Mouse (Mus musculus) stomach, embryonic 14.5 days (tissue): ENCODE results near the gene Pidd1. TPM values are rescaled to one million over a fixed set of nuclear protein-coding genes. Genes with fewer than 3 reads are reported as not detected.

Experiments used
- ATAC-seq: fragments of 200-750 bp; cut with Nextera tagmentation; 2 replicates; pipeline ENCODE4 v1.8.0; 2017; ENCODE audit warnings: low read depth, moderate TSS enrichment; ENCODE audit not compliant: insufficient number of reproducible peaks, insufficient read depth, low FRiP score
- H3K27ac ChIP-seq: fragments of 300-500 bp; sonication (generic); 2 replicates; pipeline ENCODE4 v1.5.1; 2014; ENCODE audit warnings: mild to moderate bottlenecking, low read length, moderate library complexity, mixed read lengths
- H3K27me3 ChIP-seq: fragments of 300-500 bp; sonication (generic); 2 replicates; pipeline ENCODE4 v1.6.1; 2014; ENCODE audit warnings: low read length, control low read depth, mixed read lengths; ENCODE audit not compliant: control insufficient read depth, insufficient read depth
- H3K36me3 ChIP-seq: fragments of 300-500 bp; sonication (generic); 2 replicates; pipeline ENCODE4 v1.6.1; 2014; ENCODE audit warnings: mild to moderate bottlenecking, control low read depth, low read length, moderate library complexity, mixed read lengths; ENCODE audit not compliant: control insufficient read depth, insufficient read depth
- H3K4me1 ChIP-seq: fragments of 300-500 bp; sonication (generic); 2 replicates; pipeline ENCODE4 v1.6.1; 2014; ENCODE audit warnings: low read length, control low read depth, mixed read lengths; ENCODE audit not compliant: control insufficient read depth, insufficient read depth
- H3K4me2 ChIP-seq: fragments of 300-500 bp; sonication (generic); replicated peaks from 2 replicates; pipeline ENCODE4 v1.6.1; 2014; ENCODE audit warnings: low read depth, low read length, control low read depth
- H3K4me3 ChIP-seq: fragments of 300-500 bp; sonication (generic); 2 replicates; pipeline ENCODE4 v1.5.1; 2014; ENCODE audit warnings: low read depth, low read length, control low read depth
- H3K9ac ChIP-seq: fragments of 300-500 bp; sonication (generic); replicated peaks from 2 replicates; pipeline ENCODE4 v1.6.1; 2014; ENCODE audit warnings: low read depth, mild to moderate bottlenecking, control low read depth, low read length, moderate library complexity, mixed read lengths
- H3K9me3 ChIP-seq: fragments of 300-500 bp; sonication (generic); 2 replicates; pipeline ENCODE4 v1.6.1; 2016; ENCODE audit warnings: low read depth, low read length, control low read depth; ENCODE audit not compliant: control insufficient read depth
- WGBS: fragments of 180-500 bp; shearing (Covaris S2); extraction: QIAGEN DNeasy Blood & Tissue Kit; methylation state at CpG from one replicate; pipeline ENCODE4 v1.1.7; 2014; 5-methylcytosine and 5-hydroxymethylcytosine counted together
- polyA plus RNA-seq: library from polyadenylated mRNA; unstranded; fragments of >200 nt; fragmentation: Nextera tagmentation; extraction: Ambion mirVana; gene quantifications from 2 replicates; pipeline ENCODE4 v1.2.1, GENCODE M21; 2014

Pidd1 gene
- polyA plus RNA-seq, 1 experiment from 2014 or later: 8.5 TPM

- H3K4me3 ChIP-seq: no peak overlapping the region
- no peak overlapping the region for H3K9ac ChIP-seq
- 88% methylated on average over 18 of the region's 18 CpGs for WGBS
These were observed 26.2 kb upstream of the Pidd1 start for GRCm38 (mm10) chr7:141469901-141470636.

GRCm38 (mm10) chr7:141469352-141469751 lies 25.5 kb upstream of the Pidd1 start:
- WGBS: 85% methylated on average over 6 of the region's 6 CpGs
- H3K27me3 ChIP-seq: peaks cover under 1% of the 10 kb centered on the region; the same call in 1 of the 2 replicates
- no peaks in the 10 kb centered on the region for H3K9me3 ChIP-seq
- H3K36me3 ChIP-seq: peaks cover 31% of the 10 kb centered on the region
- peak overlapping the region; percentile 92; the same call in 1 of the 2 replicates for H3K27ac ChIP-seq
- no peak for ATAC-seq
- H3K4me3 ChIP-seq: peak overlapping the region; percentile 78; the same call in 1 of the 2 replicates
- peak overlapping the region; percentile 87 for H3K4me2 ChIP-seq
- peaks cover 36% of the 10 kb centered on the region for H3K4me1 ChIP-seq
- no peak overlapping the region; the same call in 1 of the 2 replicates for H3K9ac ChIP-seq

More at GRCm38 (mm10) chr7:141469901-141470636, 26.2 kb upstream of the Pidd1 start:
- ATAC-seq: no peak
- no peaks in the 10 kb centered on the region for H3K27me3 ChIP-seq
- peaks cover 32% of the 10 kb centered on the region for H3K4me1 ChIP-seq
- no peak overlapping the region for H3K27ac ChIP-seq
- H3K36me3 ChIP-seq: peaks cover 31% of the 10 kb centered on the region
- no peak overlapping the region for H3K4me2 ChIP-seq
- no peaks in the 10 kb centered on the region for H3K9me3 ChIP-seq

GRCm38 (mm10) chr7:141468522-141469211 lies 24.8 kb upstream of the Pidd1 start:
- Histone ChIP-seq H3K4me3 (peak overlapping the region; percentile 78), H3K27me3 (peaks cover 8% of the 10 kb centered on the region; the same call in 1 of the 2 replicates), H3K4me1 (peaks cover 35% of the 10 kb centered on the region), H3K4me2 (peak overlapping the region; percentile 87), H3K9me3 (no peaks in the 10 kb centered on the region), H3K27ac (peak overlapping the region; percentile 92), H3K9ac (peak overlapping the region; percentile 70), H3K36me3 (peaks cover 31% of the 10 kb centered on the region)
- 8% methylated on average over 8 of the region's 8 CpGs for WGBS
- ATAC-seq: peak; percentile 68

- Histone ChIP-seq H3K9ac (peak overlapping the region; percentile 70), H3K4me1 (peaks cover 35% of the 10 kb centered on the region), H3K4me3 (peak overlapping the region; percentile 78), H3K4me2 (peak overlapping the region; percentile 87), H3K27ac (peak overlapping the region; percentile 92), H3K36me3 (peaks cover 31% of the 10 kb centered on the region), H3K9me3 (no peaks in the 10 kb centered on the region), H3K27me3 (peaks cover 10% of the 10 kb centered on the region; the same call in 1 of the 2 replicates)
- ATAC-seq: no peak
- 7% methylated on average over 5 of the region's 5 CpGs for WGBS
These were observed 24.3 kb upstream of the Pidd1 start for GRCm38 (mm10) chr7:141468164-141468521.

- peak within 1 kb of the TSS; percentile 70 for H3K9ac ChIP-seq
- peak within 1 kb of the TSS; percentile 78 for H3K4me3 ChIP-seq
- peak within 1 kb of the TSS; percentile 87 for H3K4me2 ChIP-seq
- H3K36me3 ChIP-seq: peaks cover 25% of the 10 kb centered on the region
- peaks cover 35% of the 10 kb centered on the region for H3K4me1 ChIP-seq
- H3K27ac ChIP-seq: peak within 1 kb of the TSS; percentile 92
- H3K27me3 ChIP-seq: peaks cover 14% of the 10 kb centered on the region; the same call in 1 of the 2 replicates
- ATAC-seq: peak; percentile 80
- WGBS: under 1% methylated on average over 52 of the region's 52 CpGs
- H3K9me3 ChIP-seq: no peaks in the 10 kb centered on the region
These were observed 23.6 kb upstream of the Pidd1 start, which contains the start of gene Cd151 for GRCm38 (mm10) chr7:141467230-141468030. Gene Cd151 (plus strand): TSS chr7:141467392.

- WGBS: 52% methylated on average over 10 of the region's 10 CpGs
- Histone ChIP-seq H3K27me3 (peaks cover 19% of the 10 kb centered on the region; the same call in 1 of the 2 replicates), H3K4me2 (peak overlapping the region; percentile 87), H3K9me3 (no peaks in the 10 kb centered on the region), H3K4me3 (peak overlapping the region; percentile 78), H3K27ac (peak overlapping the region; percentile 92; the same call in 1 of the 2 replicates), H3K36me3 (peaks cover 20% of the 10 kb centered on the region), H3K4me1 (peaks cover 36% of the 10 kb centered on the region), H3K9ac (no peak overlapping the region)
- ATAC-seq: no peak
These were observed 22.9 kb upstream of the Pidd1 start for GRCm38 (mm10) chr7:141466607-141467148.

GRCm38 (mm10) chr7:141466045-141466394 lies 22.2 kb upstream of the Pidd1 start:
- 81% methylated on average over 7 of the region's 7 CpGs for WGBS
- no peak for ATAC-seq
- H3K4me2 ChIP-seq: no peak overlapping the region
- H3K27ac ChIP-seq: no peak overlapping the region
- H3K36me3 ChIP-seq: peaks cover 14% of the 10 kb centered on the region
- no peak overlapping the region for H3K9ac ChIP-seq
- H3K27me3 ChIP-seq: peaks cover 19% of the 10 kb centered on the region; the same call in 1 of the 2 replicates
- no peak overlapping the region for H3K4me3 ChIP-seq
- no peaks in the 10 kb centered on the region for H3K9me3 ChIP-seq
- peaks cover 43% of the 10 kb centered on the region for H3K4me1 ChIP-seq
